Mouse (Mus musculus) E14TG2a.4 (cell line): ENCODE measurements around the gene Ifngr1.

Experiments used
- CTCF ChIP-seq: conservative IDR thresholded peaks from 2 replicates; pipeline ENCODE4 v1.5.1; 2014; ENCODE audit warnings: low read length
- POU5F1 ChIP-seq: IDR thresholded peaks from 2 replicates; pipeline ENCODE4 v1.6.1; 2014; ENCODE audit warnings: low read length, borderline replicate concordance

- TF ChIP-seq CTCF (no peak), POU5F1 (no peak)
These were observed 4.5 kb upstream of the Ifngr1 start for GRCm38 (mm10) chr10:19587281-19587680.
